Mouse (Mus musculus) forebrain, embryonic 10.5 days (tissue): Measurements from ENCODE around the gene Bms1. TPM values are rescaled to one million over a fixed set of nuclear protein-coding genes. Genes with fewer than 3 reads are reported as not detected.

Experiments used
- DNase-seq: peaks from one replicate; pipeline ENCODE4 v3.0.0-alpha.2; 2017; ENCODE audit warnings: low spot score; ENCODE audit errors: extremely low spot score
- H3K27ac ChIP-seq: fragments of 300-500 bp; sonication (generic); 2 replicates; pipeline ENCODE4 v1.5.1; 2016; ENCODE audit warnings: mild to moderate bottlenecking
- H3K27me3 ChIP-seq: fragments of 300-500 bp; sonication (generic); 2 replicates; pipeline ENCODE4 v1.6.1; 2016; ENCODE audit warnings: mild to moderate bottlenecking; ENCODE audit not compliant: poor library complexity, severe bottlenecking
- H3K36me3 ChIP-seq: fragments of 300-500 bp; sonication (generic); replicated peaks from 2 replicates; pipeline ENCODE4 v1.6.1; 2016; ENCODE audit warnings: mild to moderate bottlenecking, moderate library complexity
- H3K4me1 ChIP-seq: fragments of 300-500 bp; sonication (generic); 2 replicates; pipeline ENCODE4 v1.6.1; 2016
- H3K4me3 ChIP-seq: fragments of 300-500 bp; sonication (generic); 2 replicates; pipeline ENCODE4 v1.5.1; 2016; ENCODE audit warnings: mild to moderate bottlenecking, moderate library complexity
- H3K9me3 ChIP-seq: fragments of 300-500 bp; sonication (generic); 2 replicates; pipeline ENCODE4 v1.6.1; 2016; ENCODE audit warnings: mild to moderate bottlenecking, moderate library complexity
- WGBS: fragments of 180-500 bp; shearing (Covaris S2); methylation state at CpG from one replicate; pipeline ENCODE4 v1.1.7; 2016; 5-methylcytosine and 5-hydroxymethylcytosine counted together
- polyA plus RNA-seq: library from polyadenylated mRNA; unstranded; fragments of >200 nt; fragmentation: Nextera tagmentation; extraction: Ambion mirVana; gene quantifications from 2 replicates; pipeline ENCODE4 v1.2.1, GENCODE M21; 2016

Gene Bms1
- polyA plus RNA-seq, 1 experiment from 2014 or later, result 54.8 TPM

DNA sequence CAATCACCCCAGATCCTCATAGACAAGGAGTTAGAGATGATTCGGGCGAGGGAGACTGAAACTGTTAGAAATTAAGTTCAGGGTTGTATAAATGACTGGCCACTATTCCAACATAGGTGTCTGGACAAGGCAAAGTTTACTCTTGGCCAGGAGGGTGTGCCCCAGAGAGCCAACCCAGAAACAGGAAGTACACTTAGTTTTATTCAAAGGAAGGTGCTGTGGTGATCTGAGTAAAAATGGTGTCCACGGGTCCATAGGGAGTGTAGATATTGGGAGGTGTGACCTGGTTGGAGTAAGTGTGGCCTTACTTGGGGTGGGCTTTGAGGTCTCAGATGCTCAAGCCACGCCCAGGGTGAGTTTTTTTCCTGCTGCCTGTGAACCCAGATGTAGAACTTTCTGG, 38.0 kb downstream of the Bms1 start:
- H3K36me3 ChIP-seq, result peaks cover 45% of the 10 kb centered on the region
- peaks cover 8% of the 10 kb centered on the region for H3K4me1 ChIP-seq
- no peak overlapping the region for H3K4me3 ChIP-seq
- no peak for DNase-seq
- 0 out of 2 replicates have a peak, but pooled peaks cover 7% of the 10 kb centered on the region for H3K27me3 ChIP-seq
- 81% methylated on average over 4 of the region's 4 CpGs for WGBS
- H3K27ac ChIP-seq, result no peak overlapping the region
- no peaks in the 10 kb centered on the region for H3K9me3 ChIP-seq

DNA sequence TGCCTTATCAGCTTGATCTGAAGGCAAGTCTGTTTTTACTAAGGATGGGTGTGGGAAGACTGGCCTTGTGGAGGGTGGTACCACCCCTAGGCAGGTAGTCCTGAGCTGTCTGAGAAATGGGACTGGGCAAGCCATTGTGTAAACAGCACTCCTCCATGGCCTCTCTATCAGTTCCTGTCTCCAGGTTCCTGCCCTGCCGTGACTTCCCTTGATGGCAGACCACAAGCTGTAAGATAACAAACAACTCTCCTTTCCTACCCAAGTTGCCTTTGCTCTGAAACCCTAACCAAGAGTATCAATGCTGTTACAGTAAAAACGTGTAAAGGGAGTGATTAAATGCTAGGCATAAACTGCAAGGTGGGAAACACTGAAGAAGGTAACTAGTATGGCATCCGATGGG, 38.6 kb downstream of the Bms1 start:
- DNase-seq, result no peak
- Histone ChIP-seq H3K4me1 (peaks cover 13% of the 10 kb centered on the region), H3K36me3 (peaks cover 39% of the 10 kb centered on the region), H3K9me3 (no peaks in the 10 kb centered on the region), H3K27ac (no peak overlapping the region), H3K27me3 (0 out of 2 replicates have a peak, but pooled peaks cover 7% of the 10 kb centered on the region), H3K4me3 (no peak overlapping the region)
- WGBS, result 65% methylated on average over 3 of the region's 3 CpGs

DNA sequence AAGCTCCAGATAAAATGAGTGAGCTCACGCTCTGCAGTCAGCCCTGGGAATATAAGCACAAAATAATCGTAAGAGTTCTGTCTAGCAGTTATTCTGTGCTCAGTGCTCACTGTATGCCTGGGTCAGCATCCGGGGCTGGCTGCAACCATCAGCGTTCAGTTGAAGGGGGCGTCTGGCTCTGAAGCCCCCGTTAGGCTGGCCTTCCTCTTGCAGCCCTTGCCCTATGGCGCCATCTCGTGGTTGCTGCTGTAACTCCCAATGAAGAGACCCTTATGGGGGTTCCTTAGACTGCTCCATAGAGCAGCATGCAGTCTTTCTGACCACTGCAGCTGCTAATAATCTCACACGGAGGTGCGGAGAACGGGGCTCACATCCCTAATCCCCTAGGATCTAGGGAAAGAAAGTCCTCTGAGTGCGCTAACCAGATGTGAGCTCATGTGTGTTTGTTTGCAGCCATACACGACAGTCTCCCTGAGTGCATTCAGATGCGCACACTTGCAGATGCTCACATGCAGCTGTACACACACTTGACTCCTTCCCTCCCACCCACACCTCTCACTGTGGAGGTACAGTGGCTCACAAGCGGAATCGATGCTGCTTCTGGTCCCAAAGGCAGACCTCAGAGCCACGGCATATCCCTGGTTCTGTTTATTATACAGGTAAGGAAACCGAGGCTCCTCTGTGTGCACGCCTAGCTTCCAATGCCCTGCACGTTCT, 39.7 kb downstream of the Bms1 start:
- H3K4me3 ChIP-seq, result no peak overlapping the region
- H3K4me1 ChIP-seq, result peaks cover 13% of the 10 kb centered on the region
- H3K27ac ChIP-seq, result no peak overlapping the region
- H3K36me3 ChIP-seq, result peaks cover 29% of the 10 kb centered on the region
- H3K9me3 ChIP-seq, result no peaks in the 10 kb centered on the region
- H3K27me3 ChIP-seq, result 0 out of 2 replicates have a peak, but pooled peaks cover 7% of the 10 kb centered on the region
- DNase-seq, result peak; percentile 82
- WGBS, result 35% methylated on average over 20 of the region's 20 CpGs

- 53% methylated on average over 10 of the region's 10 CpGs for WGBS
- Histone ChIP-seq H3K4me1 (peaks cover 13% of the 10 kb centered on the region), H3K27me3 (peaks cover 12% of the 10 kb centered on the region; the same call in 1 of the 2 replicates), H3K4me3 (no peak overlapping the region), H3K27ac (no peak overlapping the region), H3K36me3 (peaks cover 9% of the 10 kb centered on the region), H3K9me3 (no peaks in the 10 kb centered on the region)
- no peak for DNase-seq
Observed at GRCm38 (mm10) chr6:118377611-118378010, 41.7 kb downstream of the Bms1 start.

GRCm38 (mm10) chr6:118376023-118376422, 43.3 kb downstream of the Bms1 start:
- no peak for DNase-seq

GRCm38 (mm10) chr6:118375457-118375856, 43.8 kb downstream of the Bms1 start:
- Histone ChIP-seq H3K27ac (no peak overlapping the region), H3K9me3 (no peaks in the 10 kb centered on the region), H3K27me3 (peaks cover 12% of the 10 kb centered on the region; the same call in 1 of the 2 replicates), H3K36me3 (no peaks in the 10 kb centered on the region), H3K4me1 (peaks cover 13% of the 10 kb centered on the region), H3K4me3 (no peak overlapping the region)
- DNase-seq, result no peak
- 65% methylated on average over 3 of the region's 3 CpGs for WGBS

More at GRCm38 (mm10) chr6:118376023-118376422, 43.3 kb downstream of the Bms1 start:
- WGBS, result 63% methylated on average over 10 of the region's 10 CpGs
- Histone ChIP-seq H3K27ac (no peak overlapping the region), H3K9me3 (no peaks in the 10 kb centered on the region), H3K4me3 (no peak overlapping the region), H3K36me3 (no peaks in the 10 kb centered on the region), H3K4me1 (peaks cover 13% of the 10 kb centered on the region), H3K27me3 (peaks cover 12% of the 10 kb centered on the region; the same call in 1 of the 2 replicates)

GRCm38 (mm10) chr6:118375026-118375425, 44.2 kb downstream of the Bms1 start:
- 78% methylated on average over 3 of the region's 3 CpGs for WGBS
- H3K4me3 ChIP-seq, result no peak overlapping the region
- DNase-seq, result no peak
- H3K36me3 ChIP-seq, result no peaks in the 10 kb centered on the region
- H3K9me3 ChIP-seq, result no peaks in the 10 kb centered on the region
- H3K27ac ChIP-seq, result no peak overlapping the region
- H3K4me1 ChIP-seq, result peaks cover 13% of the 10 kb centered on the region
- peaks cover 12% of the 10 kb centered on the region; the same call in 1 of the 2 replicates for H3K27me3 ChIP-seq

DNA sequence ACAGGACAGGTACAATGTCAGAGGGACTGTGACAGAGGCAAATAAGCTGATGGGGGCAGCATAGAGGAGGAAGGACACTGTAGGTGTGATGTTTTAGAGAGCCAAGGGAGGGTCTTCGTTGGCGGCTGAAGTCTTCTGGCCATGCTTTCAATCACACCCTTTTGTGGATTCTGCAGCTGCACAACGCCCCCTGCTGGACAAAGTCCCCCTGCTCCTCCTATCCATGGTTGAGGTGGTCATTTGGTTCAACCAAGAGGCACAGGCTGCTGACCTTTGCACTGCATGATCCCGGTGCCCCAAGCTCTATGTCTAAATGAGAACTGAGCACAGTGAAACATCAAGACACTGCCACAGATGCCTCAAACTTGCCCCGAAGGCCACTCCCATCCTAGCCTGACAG, 46.0 kb downstream of the Bms1 start:
- H3K4me3 ChIP-seq, result no peak overlapping the region
- WGBS, result 33% methylated on average over 5 of the region's 5 CpGs
- peak; percentile 41 for DNase-seq
- H3K36me3 ChIP-seq, result no peaks in the 10 kb centered on the region
- peaks cover 7% of the 10 kb centered on the region for H3K4me1 ChIP-seq
- H3K27ac ChIP-seq, result no peak overlapping the region
- H3K27me3 ChIP-seq, result peaks cover 6% of the 10 kb centered on the region; the same call in 1 of the 2 replicates
- no peaks in the 10 kb centered on the region for H3K9me3 ChIP-seq

GRCm38 (mm10) chr6:118372794-118373193, 46.5 kb downstream of the Bms1 start:
- Histone ChIP-seq H3K27me3 (peaks cover 5% of the 10 kb centered on the region; the same call in 1 of the 2 replicates), H3K9me3 (no peaks in the 10 kb centered on the region), H3K27ac (no peak overlapping the region), H3K36me3 (no peaks in the 10 kb centered on the region), H3K4me3 (no peak overlapping the region), H3K4me1 (peaks cover 7% of the 10 kb centered on the region)
- DNase-seq, result no peak
- 81% methylated on average over 5 of the region's 5 CpGs for WGBS

DNA sequence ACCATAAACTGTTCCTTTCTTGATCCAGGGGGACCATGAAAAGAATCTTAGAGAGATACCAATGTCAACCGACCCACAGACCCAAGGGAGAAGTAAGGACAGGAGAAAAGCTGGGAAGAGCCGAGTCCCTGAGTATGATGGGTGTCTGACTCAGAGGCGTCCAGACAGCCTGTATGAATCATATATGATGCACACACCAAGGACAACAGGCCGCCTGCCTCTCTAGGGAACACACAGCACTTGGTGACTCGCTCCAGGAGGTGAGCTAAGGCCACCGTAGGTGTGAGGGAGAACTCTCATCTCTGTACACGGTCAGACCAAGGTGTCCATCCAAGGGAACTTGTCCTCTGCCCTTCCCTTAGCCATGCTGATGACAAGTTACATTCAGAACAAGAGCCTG, 51.8 kb downstream of the Bms1 start:
- H3K9me3 ChIP-seq, result no peaks in the 10 kb centered on the region
- no peaks in the 10 kb centered on the region for H3K36me3 ChIP-seq
- H3K27ac ChIP-seq, result no peak overlapping the region
- no peaks in the 10 kb centered on the region for H3K27me3 ChIP-seq
- no peak for DNase-seq
- H3K4me1 ChIP-seq, result no peaks in the 10 kb centered on the region
- WGBS, result 86% methylated on average over 7 of the region's 7 CpGs
- no peak overlapping the region for H3K4me3 ChIP-seq

DNA sequence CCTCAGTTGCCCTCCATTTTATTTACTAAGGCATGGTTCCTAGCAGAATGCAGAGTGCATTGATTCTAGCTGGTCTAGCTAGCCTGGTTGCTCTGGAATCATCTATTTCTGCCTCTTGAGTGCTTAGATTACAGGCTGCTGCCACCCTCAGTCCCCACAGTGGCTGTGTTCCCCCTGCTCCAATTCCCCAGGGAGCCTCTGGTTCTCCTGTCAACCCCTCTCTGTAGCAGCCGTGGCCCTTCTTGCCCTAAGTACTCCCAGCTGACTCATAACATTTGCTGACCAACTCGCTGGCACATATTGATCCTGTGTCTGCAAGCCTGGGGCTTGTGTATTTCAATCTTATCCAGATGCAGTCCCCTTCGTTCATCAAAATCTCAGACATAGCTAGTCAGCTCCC, 53.1 kb downstream of the Bms1 start:
- H3K9me3 ChIP-seq, result peaks cover 10% of the 10 kb centered on the region
- H3K4me3 ChIP-seq, result no peak overlapping the region
- H3K4me1 ChIP-seq, result no peaks in the 10 kb centered on the region
- H3K27me3 ChIP-seq, result no peaks in the 10 kb centered on the region
- H3K27ac ChIP-seq, result no peak overlapping the region
- WGBS, result 79% methylated on average over 3 of the region's 3 CpGs
- H3K36me3 ChIP-seq, result no peaks in the 10 kb centered on the region
- no peak for DNase-seq

GRCm38 (mm10) chr6:118365781-118366180, 53.5 kb downstream of the Bms1 start:
- Histone ChIP-seq H3K4me3 (no peak overlapping the region), H3K27me3 (no peaks in the 10 kb centered on the region), H3K36me3 (no peaks in the 10 kb centered on the region), H3K9me3 (peaks cover 12% of the 10 kb centered on the region), H3K27ac (no peak overlapping the region), H3K4me1 (no peaks in the 10 kb centered on the region)
- no peak for DNase-seq

GRCm38 (mm10) chr6:118350342-118350741, 68.9 kb downstream of the Bms1 start:
- Histone ChIP-seq H3K36me3 (no peaks in the 10 kb centered on the region), H3K27me3 (no peaks in the 10 kb centered on the region), H3K9me3 (no peaks in the 10 kb centered on the region), H3K4me1 (no peaks in the 10 kb centered on the region), H3K4me3 (no peak overlapping the region), H3K27ac (no peak overlapping the region)
- no peak for DNase-seq
- 81% methylated on average over 12 of the region's 12 CpGs for WGBS
